Mouse (Mus musculus) lung, embryonic 16.5 days (tissue): ENCODE measurements around the gene Abca4. TPM values are rescaled to one million over a fixed set of nuclear protein-coding genes. Genes with fewer than 3 reads are reported as not detected.

Source experiments
- ATAC-seq: fragments of 200-750 bp; cut with Nextera tagmentation; 2 replicates; pipeline ENCODE4 v1.8.0; 2017; ENCODE audit warnings: low read depth, mild to moderate bottlenecking, moderate library complexity
- H3K27ac ChIP-seq: fragments of 300-500 bp; sonication (generic); 2 replicates; pipeline ENCODE4 v1.5.1; 2014; ENCODE audit warnings: mild to moderate bottlenecking, control low read depth, low read length
- H3K27me3 ChIP-seq: fragments of 300-500 bp; sonication (generic); 2 replicates; pipeline ENCODE4 v1.6.1; 2014; ENCODE audit warnings: low read depth, low read length, mixed read lengths; ENCODE audit not compliant: control insufficient read depth, insufficient read depth
- H3K36me3 ChIP-seq: fragments of 300-500 bp; sonication (generic); 2 replicates; pipeline ENCODE4 v1.6.1; 2014; ENCODE audit warnings: low read length; ENCODE audit not compliant: control insufficient read depth, insufficient read depth
- H3K4me1 ChIP-seq: fragments of 300-500 bp; sonication (generic); replicated peaks from 2 replicates; pipeline ENCODE4 v1.6.1; 2014; ENCODE audit warnings: low read length, mixed read lengths; ENCODE audit not compliant: control insufficient read depth, insufficient read depth
- H3K4me2 ChIP-seq: fragments of 300-500 bp; sonication (generic); 2 replicates; pipeline ENCODE4 v1.6.1; 2014; ENCODE audit warnings: low read depth, low read length, control low read depth
- H3K4me3 ChIP-seq: fragments of 300-500 bp; sonication (generic); 2 replicates; pipeline ENCODE4 v1.5.1; 2014; ENCODE audit warnings: mild to moderate bottlenecking, low read length, control low read depth
- H3K9ac ChIP-seq: fragments of 300-500 bp; sonication (generic); 2 replicates; pipeline ENCODE4 v1.6.1; 2014; ENCODE audit warnings: low read length, control low read depth
- H3K9me3 ChIP-seq: fragments of 300-500 bp; sonication (generic); 2 replicates; pipeline ENCODE4 v1.6.1; 2016; ENCODE audit warnings: low read length; ENCODE audit not compliant: control insufficient read depth
- WGBS: fragments of 180-500 bp; shearing (Covaris S2); extraction: QIAGEN DNeasy Blood & Tissue Kit; methylation state at CpG from one replicate; pipeline ENCODE4 v1.1.7; 2014; 5-methylcytosine and 5-hydroxymethylcytosine counted together
- polyA plus RNA-seq: library from polyadenylated mRNA; unstranded; fragments of >200 nt; fragmentation: Nextera tagmentation; extraction: Ambion mirVana; gene quantifications from 2 replicates; pipeline ENCODE4 v1.2.1, GENCODE M21; 2015

Gene Abca4
- polyA plus RNA-seq: 0.90 and 1.5 TPM in 2 replicates

DNA sequence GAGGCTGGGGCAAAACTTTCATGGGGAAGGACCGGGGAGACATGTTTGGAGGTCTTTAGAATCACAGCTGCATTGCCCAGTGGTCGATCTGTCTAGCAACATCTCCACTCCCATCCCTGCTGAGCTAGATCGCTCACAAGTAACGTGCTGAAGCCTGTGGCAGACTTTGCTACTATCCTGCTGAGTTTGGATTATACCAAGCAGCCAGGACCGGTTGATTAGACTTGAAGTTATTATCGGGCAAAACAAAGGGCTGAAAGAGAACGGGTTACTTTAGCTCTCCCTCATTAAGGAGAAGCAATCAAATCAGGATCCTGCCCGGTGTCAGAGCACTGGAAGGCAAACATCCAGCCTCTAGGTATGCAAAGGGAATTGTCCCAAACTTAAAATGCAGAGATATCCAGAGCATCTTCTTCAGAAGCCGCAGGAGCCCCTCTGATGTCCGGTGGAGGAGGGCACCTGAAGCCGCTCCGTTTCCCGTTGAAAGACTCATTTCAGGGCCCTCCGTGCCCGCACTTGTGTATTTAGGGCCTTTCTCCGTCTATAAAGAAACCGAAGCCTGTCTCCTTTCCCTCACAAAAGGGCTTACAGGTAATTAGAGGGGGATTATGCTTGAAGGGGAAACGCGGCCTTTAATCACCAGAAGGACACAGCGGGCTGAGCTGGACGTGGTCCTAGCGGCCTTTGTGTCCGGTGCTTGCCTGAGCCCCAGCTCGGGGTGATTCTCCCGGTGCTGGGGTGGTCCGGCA lies at the start of gene Abca4:
Gene Abca4 (plus strand): TSS at position 645 of the 749 bp plus-strand sequence.
- 37% methylated on average over 26 of the region's 26 CpGs for WGBS
- H3K36me3 ChIP-seq: no peaks in the 10 kb centered on the region
- no peaks in the 10 kb centered on the region for H3K9me3 ChIP-seq
- ATAC-seq: no peak
- no peak within 1 kb of the TSS for H3K4me3 ChIP-seq
- no peak within 1 kb of the TSS for H3K27ac ChIP-seq
- no peak within 1 kb of the TSS; the same call in 1 of the 2 replicates for H3K4me2 ChIP-seq
- H3K27me3 ChIP-seq: no peaks in the 10 kb centered on the region; the same call in 1 of the 2 replicates
- H3K9ac ChIP-seq: no peak within 1 kb of the TSS
- peaks cover 34% of the 10 kb centered on the region for H3K4me1 ChIP-seq

DNA sequence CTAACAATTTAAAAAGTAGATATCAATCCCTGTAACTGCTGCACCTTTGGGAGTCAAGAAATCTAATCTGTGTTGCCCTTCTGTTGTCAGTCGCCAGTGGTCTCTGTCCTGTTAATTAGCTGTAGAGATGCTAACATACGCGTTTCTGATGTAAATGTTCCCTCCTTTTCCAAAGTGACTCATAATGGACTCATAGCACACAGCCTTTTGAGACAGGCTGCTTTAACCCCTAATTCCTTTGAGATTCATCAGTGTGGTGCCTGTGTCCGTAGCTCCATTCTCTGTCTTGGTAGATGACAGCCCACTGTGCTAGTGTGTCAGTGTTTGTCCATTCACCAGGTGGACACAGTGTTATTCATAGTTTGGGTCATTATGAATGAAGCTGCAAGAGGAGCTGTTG lies 49.1 kb upstream of the Abca4 start:
- H3K9ac ChIP-seq: no peak overlapping the region
- H3K27me3 ChIP-seq: no peaks in the 10 kb centered on the region
- H3K36me3 ChIP-seq: peaks cover 25% of the 10 kb centered on the region
- H3K4me1 ChIP-seq: no peaks in the 10 kb centered on the region
- no peaks in the 10 kb centered on the region for H3K9me3 ChIP-seq
- ATAC-seq: no peak
- no peak overlapping the region for H3K4me2 ChIP-seq
- H3K4me3 ChIP-seq: no peak overlapping the region
- WGBS: 77% methylated on average over 4 of the region's 4 CpGs
- no peak overlapping the region for H3K27ac ChIP-seq

- no peak overlapping the region for H3K27ac ChIP-seq
- no peaks in the 10 kb centered on the region for H3K9me3 ChIP-seq
- WGBS: 84% methylated on average over 2 of the region's 2 CpGs
- no peaks in the 10 kb centered on the region for H3K27me3 ChIP-seq
- no peak overlapping the region for H3K4me2 ChIP-seq
- no peak overlapping the region for H3K4me3 ChIP-seq
- peaks cover 5% of the 10 kb centered on the region; the same call in 1 of the 2 replicates for H3K4me1 ChIP-seq
- peaks cover 23% of the 10 kb centered on the region for H3K36me3 ChIP-seq
- ATAC-seq: no peak
- no peak overlapping the region for H3K9ac ChIP-seq
These were observed 44.3 kb upstream of the Abca4 start for GRCm38 (mm10) chr3:121999934-122000333.

GRCm38 (mm10) chr3:122001568-122001967 lies 42.7 kb upstream of the Abca4 start:
- H3K4me3 ChIP-seq: no peak overlapping the region
- no peak overlapping the region for H3K27ac ChIP-seq
- 50% methylated on average over 6 of the region's 6 CpGs for WGBS
- ATAC-seq: peak; percentile 31; the same call in 1 of the 2 replicates
- peaks cover 20% of the 10 kb centered on the region for H3K36me3 ChIP-seq
- H3K9ac ChIP-seq: no peak overlapping the region
- no peak overlapping the region for H3K4me2 ChIP-seq
- no peaks in the 10 kb centered on the region for H3K9me3 ChIP-seq
- peaks cover 5% of the 10 kb centered on the region; the same call in 1 of the 2 replicates for H3K4me1 ChIP-seq
- no peaks in the 10 kb centered on the region for H3K27me3 ChIP-seq

DNA sequence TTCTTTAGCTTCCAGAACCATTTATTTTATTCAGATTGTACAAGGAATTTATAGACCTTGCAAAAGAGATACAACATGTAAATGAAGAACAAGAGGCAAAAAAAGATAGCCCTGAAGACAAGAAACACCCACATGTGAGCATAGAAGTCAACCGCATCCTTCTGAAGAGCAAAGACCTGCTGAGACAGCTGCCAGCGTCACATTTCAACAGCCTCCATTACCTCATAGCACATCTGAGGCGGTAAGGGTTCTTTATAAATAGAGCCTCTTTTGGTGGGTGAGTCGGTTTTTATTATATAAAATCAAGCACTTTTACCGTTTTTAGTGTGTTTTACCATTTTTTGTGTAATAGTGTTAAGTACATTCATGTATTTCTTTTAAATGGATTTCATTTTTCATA lies 34.4 kb upstream of the Abca4 start:
- no peaks in the 10 kb centered on the region for H3K27me3 ChIP-seq
- no peak overlapping the region for H3K4me3 ChIP-seq
- H3K9me3 ChIP-seq: no peaks in the 10 kb centered on the region
- ATAC-seq: no peak
- 87% methylated on average over 5 of the region's 5 CpGs for WGBS
- no peak overlapping the region for H3K27ac ChIP-seq
- H3K4me1 ChIP-seq: no peaks in the 10 kb centered on the region; the same call in 1 of the 2 replicates
- H3K36me3 ChIP-seq: peaks cover 50% of the 10 kb centered on the region
- no peak overlapping the region for H3K4me2 ChIP-seq
- H3K9ac ChIP-seq: no peak overlapping the region

DNA sequence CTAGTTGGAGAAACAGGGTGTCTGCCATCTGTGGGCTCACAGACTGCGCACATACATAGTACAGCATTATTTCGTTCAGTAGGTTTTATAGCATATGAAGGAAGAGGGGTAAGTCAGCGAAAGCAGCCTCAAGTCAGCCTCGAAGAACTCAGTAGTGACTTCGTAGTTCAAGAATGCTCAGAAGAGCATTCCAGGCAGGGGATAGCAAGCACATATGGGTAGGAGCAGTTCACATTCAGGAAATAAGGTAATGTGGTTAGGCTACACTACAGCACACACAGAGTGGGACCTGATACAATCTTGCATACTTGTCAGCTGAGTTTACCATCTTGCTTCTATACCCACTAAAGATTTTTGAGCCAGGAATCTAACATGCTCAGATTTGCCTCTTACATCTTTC lies 34.0 kb upstream of the Abca4 start:
- no peak overlapping the region for H3K27ac ChIP-seq
- H3K9ac ChIP-seq: no peak overlapping the region
- peaks cover 50% of the 10 kb centered on the region for H3K36me3 ChIP-seq
- H3K4me3 ChIP-seq: no peak overlapping the region
- no peaks in the 10 kb centered on the region for H3K9me3 ChIP-seq
- H3K4me2 ChIP-seq: no peak overlapping the region
- ATAC-seq: no peak
- H3K4me1 ChIP-seq: no peaks in the 10 kb centered on the region; the same call in 1 of the 2 replicates
- H3K27me3 ChIP-seq: no peaks in the 10 kb centered on the region
- 75% methylated on average over 5 of the region's 5 CpGs for WGBS

DNA sequence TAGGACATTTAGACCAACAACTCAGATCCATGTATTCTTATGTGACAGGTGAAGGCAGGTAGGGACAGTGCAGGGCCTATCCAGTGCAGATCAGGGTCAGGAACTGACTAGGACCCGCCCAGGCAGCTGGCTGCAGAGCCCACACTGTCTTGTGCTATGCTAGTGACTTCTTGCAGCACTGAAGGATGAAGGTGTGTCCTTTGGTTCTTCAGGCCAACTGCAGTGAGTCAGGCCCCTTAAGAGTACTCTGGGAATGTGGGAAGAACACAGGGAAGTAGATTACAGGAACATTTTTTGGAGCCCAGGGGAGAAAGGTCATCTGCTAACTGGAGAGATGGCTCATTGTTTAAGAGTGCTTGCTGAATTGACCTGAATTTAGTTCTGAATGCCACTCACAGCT lies 31.8 kb upstream of the Abca4 start:
- no peaks in the 10 kb centered on the region for H3K27me3 ChIP-seq
- H3K4me1 ChIP-seq: no peaks in the 10 kb centered on the region; the same call in 1 of the 2 replicates
- no peak overlapping the region for H3K4me2 ChIP-seq
- H3K4me3 ChIP-seq: no peak overlapping the region
- peak; percentile 43; the same call in 1 of the 2 replicates for ATAC-seq
- H3K36me3 ChIP-seq: peaks cover 51% of the 10 kb centered on the region
- no peaks in the 10 kb centered on the region for H3K9me3 ChIP-seq
- no peak overlapping the region for H3K27ac ChIP-seq
- no peak overlapping the region for H3K9ac ChIP-seq
- 78% methylated on average over 1 of the region's 1 CpGs for WGBS

DNA sequence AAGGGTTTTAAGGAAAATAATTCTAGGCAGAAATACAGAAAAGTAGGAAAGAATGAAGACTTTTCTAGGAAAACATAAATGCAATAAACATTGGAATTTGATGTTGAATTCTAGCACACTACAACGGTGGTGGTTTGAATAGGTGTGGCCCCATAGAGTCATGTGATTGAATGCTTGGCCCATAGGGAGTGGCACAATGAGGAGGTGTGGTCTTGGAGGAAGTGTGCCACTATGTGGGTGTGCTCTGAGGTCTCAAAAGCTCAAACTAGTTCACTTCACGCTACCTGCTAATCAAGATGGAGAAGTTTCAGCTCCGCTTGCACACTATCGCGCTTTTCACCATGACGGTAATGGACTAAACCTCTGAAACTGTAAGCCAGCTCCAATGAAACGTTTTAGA lies 25.8 kb upstream of the Abca4 start:
- H3K4me3 ChIP-seq: no peak overlapping the region
- no peak overlapping the region for H3K9ac ChIP-seq
- no peak overlapping the region for H3K27ac ChIP-seq
- H3K27me3 ChIP-seq: no peaks in the 10 kb centered on the region
- H3K36me3 ChIP-seq: peaks cover 19% of the 10 kb centered on the region
- no peak for ATAC-seq
- no peaks in the 10 kb centered on the region for H3K4me1 ChIP-seq
- 94% methylated on average over 7 of the region's 7 CpGs for WGBS
- H3K4me2 ChIP-seq: no peak overlapping the region
- H3K9me3 ChIP-seq: no peaks in the 10 kb centered on the region

DNA sequence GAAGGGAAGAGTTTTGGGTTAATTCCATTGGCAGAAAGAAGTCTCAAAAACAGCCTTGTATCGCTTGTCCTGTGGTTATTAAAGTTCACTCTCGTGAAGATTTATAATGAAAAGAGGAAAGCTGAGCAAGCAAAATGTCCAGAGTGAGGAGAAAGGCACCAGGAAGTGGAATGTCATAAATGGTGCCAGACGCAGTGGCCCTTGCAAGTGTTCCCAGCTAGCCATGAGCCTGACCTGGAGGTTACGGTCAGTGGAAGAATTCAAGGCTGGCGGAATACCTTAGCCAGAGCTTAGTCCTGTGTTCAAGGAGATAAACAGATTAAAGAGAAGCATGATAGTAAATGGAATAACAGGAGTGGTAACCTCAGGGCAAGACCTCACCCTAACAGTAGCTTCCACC lies 25.1 kb upstream of the Abca4 start:
- no peak overlapping the region for H3K4me3 ChIP-seq
- no peak overlapping the region for H3K27ac ChIP-seq
- no peak overlapping the region for H3K4me2 ChIP-seq
- no peaks in the 10 kb centered on the region for H3K4me1 ChIP-seq
- no peaks in the 10 kb centered on the region for H3K27me3 ChIP-seq
- peaks cover 15% of the 10 kb centered on the region for H3K36me3 ChIP-seq
- 86% methylated on average over 5 of the region's 5 CpGs for WGBS
- ATAC-seq: no peak
- H3K9ac ChIP-seq: no peak overlapping the region
- no peaks in the 10 kb centered on the region for H3K9me3 ChIP-seq
